Mouse (Mus musculus) testis, postnatal 14 days (tissue): ENCODE data around the gene Pramef6.
"Not testable (repeated sequence)": the region's sequence is repeated elsewhere in the genome, so short reads cannot be mapped to it uniquely, and the experiment has no call there.

ENCODE experiments used
- DNase-seq: peaks from one replicate; pipeline ENCODE4 v3.0.0; 2021; ENCODE audit warnings: low spot score

Pramef6 gene

GRCm38 (mm10) chr4:143900280-143900679 is at the start of gene Pramef6:
Gene Pramef6, minus strand, starts transcription at chr4:143900380.
- not testable (repeated sequence) for DNase-seq

- not testable (repeated sequence) for DNase-seq
Observed at GRCm38 (mm10) chr4:143894406-143894805, 5.8 kb downstream of the Pramef6 start.

- not testable (repeated sequence) for DNase-seq
Observed at GRCm38 (mm10) chr4:143882371-143882770, 17.8 kb downstream of the Pramef6 start.

GRCm38 (mm10) chr4:143846197-143846596 is 54.0 kb downstream of the Pramef6 start, which contains the start of gene Gm13103:
Gene Gm13103, plus strand, starts transcription at chr4:143846497.
- not testable (repeated sequence) for DNase-seq
